Mouse (Mus musculus): Measurements from ENCODE around the gene Ncf2.

GRCm38 (mm10) chr1:152824206-152824605 is 24.2 kb downstream of the Ncf2 start:
- TF ChIP-seq CTCF (IDR thresholded peaks at IDR 0.05; ENCODE audit: control insufficient read depth, insufficient read depth, low read length) (no peak), POLR2A (IDR thresholded peaks at IDR 0.05; ENCODE audit: borderline replicate concordance, control insufficient read depth, low read depth, low read length) (no peak)

Measured in bone marrow, adult 2 months (tissue).